Mouse (Mus musculus): Measurements from ENCODE around the gene Myo9b.

Myo9b gene

DNA sequence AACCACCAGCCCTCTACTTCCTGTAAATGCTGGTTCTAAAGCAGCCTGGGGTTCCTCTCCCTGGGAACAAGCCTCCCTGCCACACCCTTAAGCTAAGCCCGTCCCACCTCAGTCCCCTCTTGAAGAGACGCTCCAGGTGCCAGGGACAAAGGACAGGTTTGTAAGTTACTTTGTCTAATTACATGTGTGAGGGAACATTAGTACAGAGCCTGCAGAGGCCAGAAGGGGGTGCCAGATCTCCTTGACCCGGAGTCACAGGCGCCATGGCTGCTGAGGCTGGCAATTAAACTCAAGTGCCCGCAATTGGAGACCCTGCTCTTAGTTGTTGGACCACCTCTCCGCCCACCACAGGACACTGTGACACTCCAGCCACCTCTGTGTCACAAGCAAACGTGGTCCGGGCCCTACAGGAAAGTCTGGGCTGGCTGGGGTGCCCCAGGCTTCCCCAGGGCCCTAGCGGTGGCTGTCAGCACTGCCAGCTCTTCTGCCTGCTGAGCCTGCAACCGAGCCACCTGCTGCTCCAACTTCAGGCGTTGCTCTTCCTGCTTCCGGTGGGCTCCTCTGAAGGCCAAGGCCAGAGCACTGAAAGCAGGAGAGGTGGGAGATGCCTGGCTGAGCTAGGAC is 112.8 kb downstream of the Myo9b start:
- no peak for DNase-seq (ENCODE audit: low read depth, low spot score)

DNA sequence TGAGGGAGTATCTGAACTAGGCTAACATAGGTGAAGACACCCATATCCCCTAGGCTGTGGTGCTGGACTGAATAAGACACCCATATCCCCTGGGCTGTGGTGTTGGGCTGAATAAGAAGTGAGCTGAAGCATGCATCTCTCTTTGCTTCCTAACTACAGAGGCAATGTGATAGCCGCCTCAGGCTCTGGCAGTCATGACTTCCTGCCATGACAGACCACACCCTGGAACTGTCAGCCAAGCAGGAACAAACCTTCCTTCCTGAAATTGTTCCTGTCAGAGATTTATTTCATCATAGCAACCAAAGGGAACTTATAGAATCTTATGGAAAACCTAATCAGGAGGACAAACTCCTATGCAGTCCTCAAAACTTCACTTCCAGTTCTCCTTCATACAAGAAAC is 115.8 kb downstream of the Myo9b start:
- DNase-seq (ENCODE audit: low read depth, low spot score) = no peak

DNA sequence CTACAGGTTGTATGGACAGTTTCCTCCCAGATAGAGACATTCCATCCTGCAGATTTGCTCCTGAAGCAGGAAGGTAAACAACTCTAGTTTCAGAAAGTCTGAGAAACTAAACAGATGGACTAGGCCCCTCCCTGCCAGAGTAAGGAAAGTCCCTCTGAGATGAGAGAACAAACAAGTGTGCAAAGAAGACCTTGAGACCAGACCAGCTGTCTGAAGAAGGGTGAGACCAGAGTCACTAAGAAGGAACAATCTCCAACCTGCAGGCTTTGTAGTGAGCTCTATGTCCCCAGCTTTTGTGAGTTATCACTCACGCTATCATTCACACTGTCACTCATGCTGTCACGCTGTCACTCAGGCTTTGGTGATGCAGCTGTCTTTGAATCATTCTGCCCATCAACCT is 119.2 kb downstream of the Myo9b start:
- DNase-seq (ENCODE audit: low read depth, low spot score) = no peak

DNA sequence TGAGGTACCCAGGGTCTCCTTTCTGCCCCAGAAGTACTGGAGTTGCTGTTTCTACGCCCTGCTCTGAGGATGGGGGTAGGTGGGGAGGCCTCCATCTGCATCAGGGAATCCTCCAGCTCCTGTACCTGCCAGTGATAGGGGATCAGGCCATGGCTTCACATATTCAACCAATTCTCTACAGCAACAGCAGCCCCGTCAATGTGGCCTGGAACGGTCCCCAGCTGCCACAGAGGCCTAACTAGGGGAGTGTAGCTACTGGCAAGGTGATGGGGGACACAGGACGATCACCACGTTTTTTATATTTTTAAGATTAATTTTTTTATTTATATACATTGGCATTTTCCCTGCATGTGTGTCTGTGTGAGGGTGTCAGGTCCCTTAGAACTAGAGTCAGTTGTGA is 119.9 kb downstream of the Myo9b start:
- no peak for DNase-seq (ENCODE audit: low read depth, low spot score)

DNA sequence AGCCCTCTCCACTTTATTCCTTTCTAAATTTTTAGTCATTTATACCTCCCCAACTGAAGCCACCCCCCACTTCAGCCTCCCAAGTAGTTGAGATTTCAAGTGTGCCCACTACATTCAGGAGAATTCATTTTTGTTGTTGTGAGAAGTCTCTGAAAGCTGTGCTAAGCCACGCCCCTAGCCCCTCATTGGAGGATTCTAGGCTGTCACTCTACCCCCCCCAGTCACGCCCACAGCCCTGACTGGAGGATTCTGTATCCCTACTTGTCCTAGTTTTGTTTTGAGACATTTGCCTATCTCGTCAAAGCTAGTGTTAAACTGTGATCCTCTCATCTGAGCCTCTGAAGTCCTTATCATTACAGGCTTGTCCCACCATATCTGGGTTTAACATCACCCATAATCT is 120.4 kb downstream of the Myo9b start:
- DNase-seq (ENCODE audit: low read depth, low spot score) = no peak

DNA sequence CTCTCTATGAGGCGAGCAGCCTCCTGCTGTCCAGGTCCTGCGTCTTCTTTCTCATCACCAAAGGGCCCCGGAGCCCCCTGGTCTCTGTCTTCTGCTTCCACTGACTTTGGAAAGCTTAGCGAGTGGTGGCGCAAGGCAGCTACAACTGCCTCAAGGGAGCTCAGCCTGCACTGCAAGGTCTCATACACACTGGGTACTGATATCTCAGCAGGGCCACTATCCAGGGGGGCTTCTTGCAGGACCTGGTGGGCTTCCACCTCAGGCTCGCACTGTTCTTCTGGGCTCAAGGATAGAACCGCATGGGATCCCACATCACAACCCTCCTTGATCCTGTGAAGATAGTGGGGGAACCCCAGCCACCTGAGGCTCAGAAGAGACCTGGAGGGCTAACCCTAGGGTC is 122.0 kb downstream of the Myo9b start:
- no peak for DNase-seq (ENCODE audit: low read depth, low spot score)

DNA sequence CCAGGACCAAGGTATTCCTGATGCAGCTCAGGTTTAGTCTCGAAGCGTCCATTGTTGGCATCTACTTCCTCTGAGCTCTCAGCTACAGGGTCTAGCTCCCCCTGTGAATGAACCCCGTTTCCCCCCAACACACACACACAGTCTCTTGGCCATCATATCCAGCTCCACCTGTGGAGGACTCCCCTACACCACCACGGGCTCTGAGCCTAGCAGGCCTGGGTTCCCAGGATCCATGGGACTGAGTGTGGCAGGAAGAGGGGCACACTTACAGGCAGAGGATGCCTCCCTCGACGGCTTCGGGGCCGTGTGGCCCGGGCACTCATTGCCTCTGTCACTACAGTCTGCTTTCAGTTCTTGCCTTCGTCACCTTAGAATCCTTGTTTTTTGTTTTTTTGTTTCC is 122.6 kb downstream of the Myo9b start:
- no peak for DNase-seq (ENCODE audit: low read depth, low spot score)

DNA sequence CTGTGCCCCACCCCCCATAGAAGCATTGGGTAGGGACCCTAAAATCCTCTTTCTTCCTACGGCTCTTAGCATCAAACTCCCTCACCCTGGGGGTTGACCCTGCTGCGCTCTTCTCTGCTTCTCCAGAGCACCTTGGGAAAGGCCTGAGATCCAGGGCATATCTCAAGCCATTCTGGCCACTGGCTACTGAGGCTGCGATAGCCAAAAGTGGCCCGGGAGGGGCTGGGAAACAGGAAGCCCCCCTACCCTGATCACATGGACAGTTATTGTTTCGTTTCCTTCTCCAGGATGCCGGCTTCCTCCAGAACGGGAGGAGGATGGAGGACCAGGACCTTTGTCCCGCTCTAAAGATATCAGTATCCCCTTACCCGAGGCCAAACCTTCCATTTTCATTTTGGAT is 123.1 kb downstream of the Myo9b start, which contains the start of gene Ushbp1:
TSS of gene Ushbp1 (minus strand) at position 174 of the 400 bp plus-strand sequence.
- no peak for DNase-seq (ENCODE audit: low read depth, low spot score)

DNA sequence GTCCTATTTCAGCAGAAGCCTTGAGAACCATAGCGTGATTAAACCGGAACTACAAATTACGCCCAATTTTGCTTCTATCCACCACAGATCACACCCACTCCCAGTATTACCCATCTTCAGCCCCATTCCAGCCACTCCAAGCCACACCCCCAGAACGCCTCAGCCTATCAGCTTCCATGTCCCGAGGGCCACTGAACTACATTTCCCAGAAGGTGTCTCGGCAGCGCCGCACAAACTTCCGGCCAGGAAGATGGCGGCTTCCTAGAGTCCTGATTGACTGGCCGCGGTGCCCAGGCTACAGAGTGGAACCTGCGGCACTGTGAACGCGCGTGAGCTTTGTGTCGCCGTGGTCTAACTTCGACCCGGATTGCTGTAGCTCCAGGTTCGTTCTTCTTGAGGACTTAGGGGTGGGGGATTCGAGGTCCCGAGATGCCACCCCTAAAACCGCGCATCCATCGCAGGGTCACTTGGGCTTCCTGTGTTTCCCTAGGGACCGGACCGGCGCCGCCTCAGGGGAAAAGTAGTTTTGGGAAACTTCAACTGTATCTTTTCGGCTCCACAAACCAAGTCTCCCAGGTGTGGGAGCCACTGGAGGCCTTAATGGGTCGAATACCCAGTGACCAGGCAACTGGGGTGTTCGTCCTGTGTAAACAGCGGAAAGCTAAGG is 124.3 kb downstream of the Myo9b start, which contains the start of gene Babam1:
TSS of gene Babam1 (plus strand) at position 223 of the 667 bp plus-strand sequence.
- DNase-seq (ENCODE audit: low read depth, low spot score) = peak; percentile 98

DNA sequence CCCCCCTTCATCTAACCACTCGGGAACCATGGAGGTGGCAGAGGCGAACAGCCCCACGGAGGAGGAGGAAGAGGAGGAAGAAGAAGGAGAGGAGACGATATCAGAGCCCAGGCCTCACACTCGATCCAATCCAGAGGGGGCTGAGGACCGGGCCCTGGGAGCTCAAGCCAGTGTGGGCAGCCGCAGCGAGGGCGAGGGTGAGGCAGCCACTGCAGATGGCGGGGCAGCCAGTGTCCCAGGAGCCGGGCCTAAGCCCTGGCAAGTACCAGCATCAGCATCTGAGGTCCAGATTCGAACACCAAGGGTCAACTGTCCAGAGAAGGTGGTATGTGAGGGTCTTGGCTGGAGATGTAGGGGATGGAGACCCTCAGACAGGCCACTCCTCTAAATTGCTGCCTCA is 125.2 kb downstream of the Myo9b start:
- DNase-seq (ENCODE audit: low read depth, low spot score) = no peak

DNA sequence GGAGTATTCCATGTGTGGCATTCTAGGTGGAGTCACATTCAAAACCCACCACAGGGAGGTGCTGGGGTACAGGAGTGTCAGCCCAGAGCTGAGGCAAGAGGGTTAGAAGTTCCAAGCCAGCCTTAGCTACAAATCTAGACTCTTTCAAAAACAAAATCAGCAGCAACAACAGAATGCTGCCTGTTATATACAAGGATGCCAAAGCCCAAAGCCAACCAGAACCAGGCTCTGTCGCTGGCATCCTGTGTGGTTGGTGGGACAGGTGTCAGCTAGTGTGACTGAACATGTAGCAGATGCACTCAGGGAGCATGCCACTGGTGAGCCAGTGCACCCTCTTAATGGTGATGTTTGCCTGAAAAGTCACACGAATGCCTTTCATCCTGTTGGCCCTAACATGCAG is 128.3 kb downstream of the Myo9b start:
- DNase-seq (ENCODE audit: low read depth, low spot score) = no peak

DNA sequence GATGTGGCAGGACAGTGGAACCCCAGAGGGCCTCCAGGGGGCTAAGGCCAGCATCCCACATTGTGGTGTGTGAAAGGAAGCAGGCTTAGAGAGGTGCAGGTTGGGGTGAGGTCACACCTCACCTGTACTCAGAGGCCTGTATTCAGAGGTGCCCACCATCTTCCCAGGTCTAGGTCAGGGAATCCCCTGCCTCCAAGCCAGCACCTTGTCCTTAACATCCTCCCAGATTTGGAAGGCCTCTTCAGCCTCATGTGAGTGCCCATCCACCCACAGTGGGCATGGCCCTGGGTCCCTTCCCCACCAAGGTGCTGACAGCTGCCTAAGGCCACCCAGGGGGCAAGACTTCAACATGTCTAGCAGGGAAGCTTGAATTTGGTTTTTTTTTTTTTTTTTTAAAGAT is 128.9 kb downstream of the Myo9b start:
- no peak for DNase-seq (ENCODE audit: low read depth, low spot score)

DNA sequence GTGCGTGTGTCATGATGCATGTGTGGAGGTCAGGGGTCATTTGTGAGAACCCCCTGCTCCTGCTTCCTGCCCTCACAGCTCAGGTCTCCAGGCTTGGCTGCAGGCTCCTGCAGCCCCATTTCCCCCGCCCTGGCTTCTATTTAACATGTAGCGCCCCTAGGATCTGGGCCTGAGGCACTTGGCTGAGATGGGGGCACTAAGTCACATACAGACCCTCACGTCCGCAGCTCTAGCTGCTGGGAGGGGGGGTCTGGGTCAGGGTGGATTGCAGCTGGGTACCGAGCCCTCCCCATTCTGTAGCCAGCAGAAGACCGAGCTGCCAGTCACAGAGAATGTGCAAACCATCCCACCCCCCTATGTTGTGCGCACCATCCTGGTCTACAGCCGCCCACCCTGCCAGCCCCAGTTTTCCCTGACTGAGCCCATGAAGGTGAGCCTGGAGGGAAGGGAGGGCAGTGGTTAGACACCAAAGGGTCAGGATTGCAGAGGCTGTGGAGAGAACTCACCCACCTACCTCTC is 130.0 kb downstream of the Myo9b start:
- no peak for DNase-seq (ENCODE audit: low read depth, low spot score)

DNA sequence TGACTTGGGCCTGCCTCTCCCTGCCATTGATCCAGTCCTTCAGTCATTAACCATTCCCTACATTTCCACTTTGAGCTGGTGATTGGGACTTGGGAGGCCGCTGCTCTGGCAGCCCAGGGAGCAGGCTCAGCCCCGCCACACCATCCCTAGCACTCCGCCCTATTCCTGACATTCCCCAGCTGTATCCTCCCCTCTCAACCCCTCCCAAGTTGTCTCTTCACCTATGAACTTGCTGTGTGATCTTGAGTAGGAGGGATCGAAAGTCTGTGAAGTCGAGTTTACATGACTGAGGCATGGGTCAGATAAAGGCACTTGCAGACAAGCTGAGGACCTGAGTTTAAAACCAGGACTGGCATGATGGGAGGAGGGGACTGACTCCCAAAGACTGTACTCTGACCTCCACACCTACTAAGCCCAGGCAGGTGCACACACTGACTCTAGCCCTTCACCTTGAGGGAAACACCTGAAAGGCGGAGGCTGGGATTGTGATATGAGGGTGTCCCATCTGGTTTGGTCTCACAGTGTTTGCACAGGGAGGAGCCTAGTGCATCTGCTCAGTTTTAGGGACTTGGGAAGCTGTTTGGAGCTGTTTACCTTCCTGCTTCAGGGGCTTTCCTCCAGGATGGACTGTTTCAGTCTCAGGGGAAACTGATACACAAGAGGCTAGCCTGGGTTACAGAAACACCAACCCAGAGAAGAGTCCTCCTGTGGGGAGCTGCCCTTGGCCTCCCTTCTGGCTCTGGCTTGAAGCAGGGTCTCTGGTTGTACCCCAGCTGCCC is 130.8 kb downstream of the Myo9b start:
- no peak for DNase-seq (ENCODE audit: low read depth, low spot score)

DNA sequence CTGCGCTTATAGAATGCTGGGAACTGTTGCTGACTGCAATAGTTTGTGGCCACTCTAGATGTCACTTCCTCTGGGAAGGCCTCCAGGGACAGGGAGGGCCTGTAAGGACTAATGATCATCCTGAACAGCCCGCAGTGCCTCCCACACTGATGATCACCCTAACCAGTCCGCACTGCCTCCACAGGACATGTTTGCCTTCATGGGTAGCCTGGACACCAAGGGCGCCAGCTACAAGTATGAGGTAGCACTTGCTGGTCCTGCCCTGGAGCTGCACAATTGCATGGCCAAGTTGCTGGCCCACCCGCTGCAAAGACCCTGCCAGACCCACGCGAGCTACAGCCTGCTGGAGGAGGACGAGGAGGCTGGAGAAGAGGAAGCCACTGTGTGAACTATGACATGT is 131.5 kb downstream of the Myo9b start:
- DNase-seq (ENCODE audit: low read depth, low spot score) = no peak

DNA sequence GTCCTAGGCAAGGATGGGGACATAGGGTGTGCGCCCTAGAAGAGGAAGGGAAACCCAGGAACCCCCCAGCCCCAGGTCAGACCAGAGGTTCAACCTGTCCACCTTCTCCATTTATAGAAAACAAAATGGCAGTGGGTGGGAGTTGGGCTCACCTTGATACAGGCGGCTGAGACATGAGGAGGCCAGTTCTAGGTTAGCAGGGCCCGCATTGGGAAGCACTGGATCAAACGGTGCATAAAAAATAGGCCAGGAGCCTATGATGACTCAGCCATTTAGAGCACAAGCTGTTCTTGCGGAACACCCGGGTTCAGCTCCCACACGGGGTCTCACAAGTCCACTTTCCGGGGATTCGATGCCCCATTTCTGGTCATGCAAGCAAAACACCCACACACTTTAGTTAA is 132.4 kb downstream of the Myo9b start:
- DNase-seq (ENCODE audit: low read depth, low spot score) = no peak

DNA sequence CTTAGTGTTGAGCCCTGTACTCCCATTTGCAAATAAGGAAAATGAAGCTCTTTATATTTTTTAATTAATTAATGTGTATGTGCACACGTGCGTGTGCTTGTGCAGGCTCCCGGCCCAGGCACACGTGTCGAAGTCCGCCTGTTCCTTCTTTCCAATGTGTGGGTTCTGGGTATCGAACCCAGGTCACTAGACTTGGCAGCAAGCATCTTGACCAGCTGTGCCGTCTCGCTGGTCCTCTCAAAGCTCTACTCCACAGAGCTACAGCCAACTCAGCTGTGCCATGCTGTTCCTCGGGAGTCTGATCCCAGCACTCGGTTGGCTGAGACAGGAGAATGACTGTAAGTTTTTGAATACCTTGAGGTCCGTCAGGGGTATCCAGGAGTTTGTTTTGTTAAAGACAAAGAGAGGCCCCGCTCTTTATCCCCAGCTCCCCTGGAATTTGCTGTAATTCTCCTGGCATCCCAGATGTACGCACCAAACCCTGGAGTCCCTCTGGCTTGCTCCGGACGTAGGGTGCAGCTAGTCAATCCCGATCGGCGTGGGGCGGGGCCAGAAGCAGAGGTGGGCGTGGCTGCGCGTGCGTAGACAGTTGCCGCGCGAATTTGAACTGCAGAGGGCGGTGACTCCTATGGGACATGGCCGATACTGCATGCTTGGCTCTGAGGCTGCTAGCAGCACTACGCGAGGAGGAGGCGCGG is 133.0 kb downstream of the Myo9b start, which contains the start of gene Ankle1:
TSS of gene Ankle1 (plus strand) at position 610 of the 698 bp plus-strand sequence.
- DNase-seq (ENCODE audit: low read depth, low spot score) = peak; percentile 50

DNA sequence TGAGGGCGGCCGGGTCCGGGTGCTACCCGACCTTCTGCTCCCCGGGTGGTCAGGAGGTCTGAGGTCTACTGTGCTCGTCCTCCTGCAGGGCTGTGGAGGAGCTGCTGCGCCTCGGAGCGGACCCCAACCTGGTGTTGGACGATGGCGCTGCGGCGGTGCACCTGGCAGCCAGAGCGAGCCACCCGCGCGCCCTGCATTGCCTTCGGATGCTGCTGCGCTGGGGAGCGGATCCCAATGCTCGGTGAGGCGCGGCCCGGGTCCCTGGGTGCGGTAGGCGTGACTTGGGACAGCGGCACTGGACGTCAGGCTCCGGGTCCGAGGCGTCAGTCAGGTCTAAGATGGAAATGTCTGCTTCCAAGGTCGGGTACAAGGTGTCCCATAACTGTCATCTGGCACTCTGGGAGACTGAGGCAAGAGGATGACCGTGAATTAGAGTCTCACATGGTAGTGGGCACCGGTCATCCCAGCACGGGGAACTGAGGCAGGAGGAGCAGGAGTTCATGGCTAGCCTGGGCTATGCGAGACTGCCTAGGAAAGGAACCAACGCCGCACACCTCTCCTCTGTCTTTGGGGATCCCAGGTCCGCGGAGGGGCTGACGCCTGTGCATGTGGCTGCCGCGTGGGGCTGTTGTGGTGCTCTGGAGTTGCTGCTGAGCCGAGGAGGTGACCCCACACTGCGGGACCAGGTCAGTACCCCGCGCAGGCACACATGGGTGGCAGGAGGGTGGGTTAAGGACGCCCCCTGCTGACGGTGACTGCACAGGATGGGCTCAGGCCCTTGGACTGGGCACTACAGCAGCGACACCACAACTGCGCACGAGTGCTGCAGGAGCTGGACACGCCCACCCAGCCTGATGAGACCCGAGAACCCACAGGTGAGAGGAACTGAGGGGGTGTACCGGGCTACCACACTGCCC is 133.8 kb downstream of the Myo9b start:
- no peak for DNase-seq (ENCODE audit: low read depth, low spot score)

DNA sequence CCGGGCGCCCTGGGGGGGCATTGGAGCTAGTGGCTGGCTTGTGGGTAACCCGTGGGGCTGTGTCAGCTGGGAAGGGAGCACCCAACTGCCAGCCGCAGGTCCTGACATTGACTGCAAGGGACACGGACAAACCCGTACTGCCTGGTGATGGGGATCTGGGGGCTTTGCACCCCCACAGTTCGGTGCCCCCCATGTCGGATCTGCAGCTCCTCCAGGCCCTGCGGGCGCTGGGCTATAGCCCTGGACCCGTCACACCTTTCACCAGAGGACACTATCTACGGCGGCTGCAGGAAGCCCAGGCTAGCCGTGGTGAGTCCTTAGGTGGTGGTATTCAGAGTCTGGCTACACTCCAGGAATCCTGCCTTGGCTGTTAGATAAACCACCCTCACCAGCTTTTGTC is 134.9 kb downstream of the Myo9b start:
- DNase-seq (ENCODE audit: low read depth, low spot score) = no peak

DNA sequence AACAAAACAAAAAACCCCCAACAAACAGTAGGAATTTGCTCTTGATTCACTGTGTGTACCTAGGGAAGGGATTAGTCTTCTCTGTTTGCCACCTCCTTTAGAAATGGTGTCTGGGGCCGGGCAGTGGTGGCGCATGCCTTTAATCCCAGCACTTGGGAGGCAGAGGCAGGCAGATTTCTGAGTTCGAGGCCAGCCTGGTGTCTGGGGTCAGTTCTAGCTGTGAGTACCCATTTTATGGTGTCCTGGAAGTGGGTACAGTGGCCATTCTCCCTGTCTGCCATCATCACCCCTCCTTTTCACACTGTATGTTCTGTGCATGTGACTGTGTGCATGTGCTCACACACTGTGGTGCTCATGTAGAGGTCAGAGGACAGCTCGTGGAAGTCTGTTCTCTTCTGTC is 135.7 kb downstream of the Myo9b start:
- DNase-seq (ENCODE audit: low read depth, low spot score) = no peak
